Mouse (Mus musculus) heart, postnatal 0 days (tissue): ENCODE data around the gene Ugt1a2.

Experiments used
- CTCF ChIP-seq: IDR thresholded peaks from 2 replicates; pipeline ENCODE4 v1.5.1; 2016; ENCODE audit warnings: antibody characterized with exemption, control low read depth, low read depth
- EP300 ChIP-seq: IDR thresholded peaks from 2 replicates; pipeline ENCODE4 v1.6.1; 2016; ENCODE audit warnings: antibody characterized with exemption, low read depth

DNA sequence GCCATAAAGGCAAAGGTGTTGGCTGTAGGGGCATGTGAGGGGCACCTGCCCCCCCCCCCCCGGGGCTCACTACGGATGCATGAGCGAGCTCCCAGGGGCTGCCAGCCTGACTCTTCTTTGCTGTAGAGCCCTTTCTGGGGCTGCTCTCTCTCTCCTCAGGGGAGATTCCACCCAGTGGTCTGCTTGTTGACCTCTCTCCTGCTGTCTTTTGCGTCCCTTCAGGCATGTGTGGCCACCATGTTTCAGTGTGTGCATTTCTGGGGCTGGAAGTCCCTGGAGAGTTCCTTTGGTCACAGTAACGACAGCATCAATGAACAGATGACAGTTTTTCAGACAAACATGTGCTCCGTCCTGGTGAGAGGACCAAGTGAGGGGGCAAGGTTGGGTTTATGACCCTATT, 58.0 kb downstream of the Ugt1a2 start:
- TF ChIP-seq CTCF (no peak), EP300 (no peak)
